Mouse (Mus musculus): ENCODE measurements around the gene Aebp2. TPM values are rescaled to one million over a fixed set of nuclear protein-coding genes. Genes with fewer than 3 reads are reported as not detected.
"Not testable (repeated sequence)": the region's sequence is repeated elsewhere in the genome, so short reads cannot be mapped to it uniquely, and the experiment has no call there.

The Aebp2 gene
- polyA plus RNA-seq, 1 experiment from 2014 or later: 11.7 TPM

- not testable (repeated sequence) for ATAC-seq; H3K4me3 ChIP-seq (replicated peaks); H3K9ac ChIP-seq (replicated peaks); H3K27ac ChIP-seq; H3K27me3 ChIP-seq; H3K9me3 ChIP-seq; H3K4me2 ChIP-seq (replicated peaks)
- H3K36me3 ChIP-seq: peaks cover 59% of the 10 kb centered on the region
- H3K4me1 ChIP-seq (replicated peaks): peaks cover 20% of the 10 kb centered on the region
- 98% methylated on average over 6 of the region's 6 CpGs for WGBS
These were observed 26.9 kb upstream of the Aebp2 start for GRCm38 (mm10) chr6:140595551-140595950.

- ATAC-seq: peak; percentile 83
- WGBS: 33% methylated on average over 15 of the region's 15 CpGs
- peaks cover 39% of the 10 kb centered on the region for H3K36me3 ChIP-seq
These were observed 24.8 kb upstream of the Aebp2 start for GRCm38 (mm10) chr6:140597381-140598329.

GRCm38 (mm10) chr6:140598516-140598915 lies 23.9 kb upstream of the Aebp2 start:
- ATAC-seq: no peak
- 78% methylated on average over 9 of the region's 9 CpGs for WGBS
- H3K9me3 ChIP-seq: no peaks in the 10 kb centered on the region
- no peak overlapping the region for H3K4me2 ChIP-seq (replicated peaks)
- peaks cover 30% of the 10 kb centered on the region for H3K36me3 ChIP-seq
- H3K4me3 ChIP-seq (replicated peaks): no peak overlapping the region
- H3K27me3 ChIP-seq: no peaks in the 10 kb centered on the region
- peaks cover 28% of the 10 kb centered on the region for H3K4me1 ChIP-seq (replicated peaks)
- no peak overlapping the region for H3K27ac ChIP-seq
- no peak overlapping the region for H3K9ac ChIP-seq (replicated peaks)

More at GRCm38 (mm10) chr6:140597381-140598329, 24.8 kb upstream of the Aebp2 start:
- Histone ChIP-seq H3K9ac (replicated peaks) (no peak overlapping the region), H3K4me1 (replicated peaks) (peaks cover 20% of the 10 kb centered on the region), H3K9me3 (no peaks in the 10 kb centered on the region), H3K27me3 (no peaks in the 10 kb centered on the region), H3K4me3 (replicated peaks) (no peak overlapping the region), H3K4me2 (replicated peaks) (no peak overlapping the region), H3K27ac (peak overlapping the region; percentile 45)

GRCm38 (mm10) chr6:140599337-140599736 lies 23.1 kb upstream of the Aebp2 start:
- Histone ChIP-seq H3K36me3 (peaks cover 22% of the 10 kb centered on the region), H3K27ac (peak overlapping the region; percentile 1; the same call in 1 of the 2 replicates), H3K4me2 (replicated peaks) (no peak overlapping the region), H3K27me3 (no peaks in the 10 kb centered on the region), H3K9ac (replicated peaks) (no peak overlapping the region), H3K9me3 (no peaks in the 10 kb centered on the region), H3K4me1 (replicated peaks) (peaks cover 36% of the 10 kb centered on the region), H3K4me3 (replicated peaks) (no peak overlapping the region)
- ATAC-seq: no peak
- 71% methylated on average over 5 of the region's 5 CpGs for WGBS

DNA sequence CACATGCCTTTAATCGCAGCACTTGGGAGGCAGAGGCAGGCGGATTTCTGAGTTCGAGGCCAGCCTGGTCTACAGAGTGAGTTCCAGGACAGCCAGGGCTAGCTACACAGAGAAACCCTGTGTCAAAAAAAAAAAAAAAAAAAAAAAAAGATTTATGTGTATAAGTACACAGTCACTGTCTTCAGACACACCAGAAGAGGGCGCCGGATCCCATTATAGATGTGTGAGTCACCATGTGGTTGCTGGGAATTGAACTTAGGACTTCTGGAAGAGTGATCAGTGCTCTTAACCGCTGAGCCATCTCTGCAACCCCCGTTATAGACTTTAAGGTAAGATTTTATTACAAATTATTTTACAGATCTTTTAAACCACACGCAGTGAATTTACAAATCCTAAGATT lies 21.8 kb upstream of the Aebp2 start:
- H3K27ac ChIP-seq; H3K27me3 ChIP-seq; H3K9ac ChIP-seq (replicated peaks); ATAC-seq; H3K36me3 ChIP-seq; H3K9me3 ChIP-seq; H3K4me2 ChIP-seq (replicated peaks); H3K4me3 ChIP-seq (replicated peaks): not testable (repeated sequence)
- peaks cover 44% of the 10 kb centered on the region for H3K4me1 ChIP-seq (replicated peaks)
- 95% methylated on average over 8 of the region's 8 CpGs for WGBS

DNA sequence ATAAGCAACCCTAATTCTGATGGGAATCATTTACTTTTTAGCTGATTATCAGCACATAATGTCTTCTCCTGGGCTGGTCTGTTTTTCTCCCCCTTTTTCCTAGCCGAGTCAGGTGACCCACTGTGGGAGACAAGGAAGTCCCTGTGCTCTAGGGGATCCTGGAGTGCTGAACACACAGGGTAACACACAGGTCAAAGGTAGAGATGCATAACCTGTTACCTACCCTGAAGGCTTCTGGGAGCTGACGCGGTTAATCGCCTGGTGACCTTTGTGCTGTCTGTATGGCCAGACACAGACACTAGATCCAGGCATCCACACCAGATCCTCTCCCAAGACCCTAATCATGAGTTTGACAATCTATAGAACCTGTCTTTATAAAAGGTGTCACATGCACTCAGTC lies 21.3 kb upstream of the Aebp2 start:
- WGBS: 96% methylated on average over 4 of the region's 4 CpGs
- peaks cover 5% of the 10 kb centered on the region for H3K36me3 ChIP-seq

GRCm38 (mm10) chr6:140603228-140603944 lies 19.1 kb upstream of the Aebp2 start:
- Histone ChIP-seq H3K27me3 (no peaks in the 10 kb centered on the region), H3K4me3 (replicated peaks) (no peak overlapping the region), H3K4me1 (replicated peaks) (peaks cover 31% of the 10 kb centered on the region), H3K9ac (replicated peaks) (no peak overlapping the region), H3K36me3 (no peaks in the 10 kb centered on the region), H3K27ac (peak overlapping the region; percentile 72), H3K4me2 (replicated peaks) (no peak overlapping the region), H3K9me3 (no peaks in the 10 kb centered on the region)
- 5% methylated on average over 8 of the region's 8 CpGs for WGBS
- ATAC-seq: peak; percentile 75

More for the DNA sequence above, 21.3 kb upstream of the Aebp2 start:
- H3K9me3 ChIP-seq: no peaks in the 10 kb centered on the region
- no peak overlapping the region for H3K27ac ChIP-seq
- no peak overlapping the region for H3K9ac ChIP-seq (replicated peaks)
- H3K27me3 ChIP-seq: no peaks in the 10 kb centered on the region
- H3K4me3 ChIP-seq (replicated peaks): no peak overlapping the region
- H3K4me1 ChIP-seq (replicated peaks): peaks cover 45% of the 10 kb centered on the region
- no peak for ATAC-seq
- no peak overlapping the region for H3K4me2 ChIP-seq (replicated peaks)

DNA sequence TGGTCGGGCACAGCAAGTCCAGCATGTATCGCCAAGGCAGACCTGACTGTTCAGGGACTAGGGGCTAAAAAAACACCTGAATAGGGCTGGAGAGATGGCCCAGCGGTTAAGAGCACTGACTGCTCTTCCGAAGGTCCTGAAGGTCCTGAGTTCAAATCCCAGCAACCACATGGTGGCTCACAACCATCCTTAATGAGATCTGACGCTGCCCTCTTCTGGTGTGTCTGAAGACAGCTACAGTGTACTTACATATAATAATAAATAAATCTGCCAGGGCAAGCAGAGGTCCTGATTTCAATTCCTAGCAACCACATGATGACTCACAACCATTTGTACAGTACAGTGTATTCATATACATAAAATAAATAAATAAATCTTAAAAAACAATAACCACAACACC lies 17.3 kb upstream of the Aebp2 start:
- H3K4me2 ChIP-seq (replicated peaks); H3K9me3 ChIP-seq; ATAC-seq; H3K4me3 ChIP-seq (replicated peaks); H3K27me3 ChIP-seq; H3K36me3 ChIP-seq; H3K9ac ChIP-seq (replicated peaks): not testable (repeated sequence)
- Histone ChIP-seq H3K4me1 (replicated peaks) (peaks cover 27% of the 10 kb centered on the region), H3K27ac (peak overlapping the region; percentile 25; the same call in 1 of the 2 replicates)
- 78% methylated on average over 5 of the region's 5 CpGs for WGBS

GRCm38 (mm10) chr6:140605732-140606131 lies 16.7 kb upstream of the Aebp2 start:
- Histone ChIP-seq H3K9ac (replicated peaks) (no peak overlapping the region), H3K4me3 (replicated peaks) (no peak overlapping the region), H3K36me3 (no peaks in the 10 kb centered on the region), H3K4me1 (replicated peaks) (peaks cover 27% of the 10 kb centered on the region), H3K9me3 (no peaks in the 10 kb centered on the region), H3K27ac (no peak overlapping the region), H3K27me3 (no peaks in the 10 kb centered on the region), H3K4me2 (replicated peaks) (no peak overlapping the region)
- 63% methylated on average over 3 of the region's 3 CpGs for WGBS
- no peak for ATAC-seq

GRCm38 (mm10) chr6:140606534-140606933 lies 15.9 kb upstream of the Aebp2 start:
- H3K4me2 ChIP-seq (replicated peaks): no peak overlapping the region

GRCm38 (mm10) chr6:140608666-140609065 lies 13.8 kb upstream of the Aebp2 start:
- H3K9ac ChIP-seq (replicated peaks): no peak overlapping the region
- 94% methylated on average over 6 of the region's 6 CpGs for WGBS
- no peak overlapping the region for H3K27ac ChIP-seq
- no peaks in the 10 kb centered on the region for H3K36me3 ChIP-seq
- H3K4me3 ChIP-seq (replicated peaks): no peak overlapping the region
- no peak for ATAC-seq
- no peaks in the 10 kb centered on the region for H3K9me3 ChIP-seq
- no peaks in the 10 kb centered on the region for H3K27me3 ChIP-seq
- H3K4me1 ChIP-seq (replicated peaks): peaks cover 18% of the 10 kb centered on the region
- H3K4me2 ChIP-seq (replicated peaks): no peak overlapping the region

More at GRCm38 (mm10) chr6:140606534-140606933, 15.9 kb upstream of the Aebp2 start:
- peaks cover 27% of the 10 kb centered on the region for H3K4me1 ChIP-seq (replicated peaks)
- no peak for ATAC-seq
- H3K9ac ChIP-seq (replicated peaks): no peak overlapping the region
- H3K4me3 ChIP-seq (replicated peaks): no peak overlapping the region
- H3K27ac ChIP-seq: no peak overlapping the region
- no peaks in the 10 kb centered on the region for H3K36me3 ChIP-seq
- 54% methylated on average over 10 of the region's 10 CpGs for WGBS
- H3K27me3 ChIP-seq: no peaks in the 10 kb centered on the region
- no peaks in the 10 kb centered on the region for H3K9me3 ChIP-seq

GRCm38 (mm10) chr6:140609533-140609932 lies 12.9 kb upstream of the Aebp2 start:
- Histone ChIP-seq H3K9ac (replicated peaks) (no peak overlapping the region), H3K4me3 (replicated peaks) (no peak overlapping the region), H3K27me3 (no peaks in the 10 kb centered on the region), H3K4me2 (replicated peaks) (no peak overlapping the region), H3K27ac (no peak overlapping the region), H3K9me3 (no peaks in the 10 kb centered on the region), H3K4me1 (replicated peaks) (peaks cover 9% of the 10 kb centered on the region), H3K36me3 (no peaks in the 10 kb centered on the region)
- ATAC-seq: no peak
- 91% methylated on average over 4 of the region's 4 CpGs for WGBS
